Mouse (Mus musculus) MEL (cell line): ENCODE data around the gene Nt5c2. TPM values are rescaled to one million over a fixed set of nuclear protein-coding genes. Genes with fewer than 3 reads are reported as not detected.

ENCODE experiments used
- DNase-seq: peaks from one replicate; pipeline ENCODE4 v3.0.0; 2011; ENCODE audit warnings: low read depth, low spot score
- H3K27ac ChIP-seq: 2 replicates; pipeline ENCODE4 v1.5.1; 2012; ENCODE audit warnings: low read depth, mild to moderate bottlenecking, control low read depth, low read length, moderate library complexity; ENCODE audit not compliant: control insufficient read depth
- H3K27me3 ChIP-seq, 2 experiments: fragments of 150-350 bp in 1 of 2; sonication (generic) in 1 of 2; 2 replicates each; pipeline ENCODE4 v1.6.1; 2012; ENCODE audit warnings: low read length in 2 of 2, mild to moderate bottlenecking in 2 of 2, improper control_type of control experiment in 1 of 2, moderate library complexity in 1 of 2; ENCODE audit not compliant: insufficient read depth in 2 of 2, control insufficient read depth in 1 of 2
- H3K36me3 ChIP-seq, 2 experiments: 2 replicates each; pipeline ENCODE4 v1.6.1; 2012 to 2014; ENCODE audit warnings: low read length in 2 of 2, improper control_type of control experiment in 1 of 2, inconsistent platforms in 1 of 2, mild to moderate bottlenecking in 1 of 2; ENCODE audit not compliant: insufficient read depth in 2 of 2, control insufficient read depth in 1 of 2
- H3K4me1 ChIP-seq, 2 experiments: fragments of 150-350 bp in 1 of 2; sonication (generic) in 1 of 2; 2 replicates each; pipeline ENCODE4 v1.6.1; 2012; ENCODE audit warnings: low read length in 2 of 2, improper control_type of control experiment in 1 of 2, mild to moderate bottlenecking in 1 of 2; ENCODE audit not compliant: insufficient read depth in 2 of 2, control insufficient read depth in 1 of 2
- H3K4me3 ChIP-seq, 2 experiments: fragments of 150-350 bp in 1 of 2; sonication (generic) in 1 of 2; 2 replicates each; pipeline ENCODE4 v1.5.1; 2012; ENCODE audit warnings: low read depth in 2 of 2, low read length in 2 of 2, mild to moderate bottlenecking in 2 of 2, moderate library complexity in 2 of 2, control low read depth in 1 of 2, improper control_type of control experiment in 1 of 2; ENCODE audit not compliant: control insufficient read depth in 1 of 2, insufficient read depth in 1 of 2
- H3K79me2 ChIP-seq: 2 replicates; pipeline ENCODE4 v1.6.1; 2012; ENCODE audit warnings: mild to moderate bottlenecking, low read length, moderate library complexity; ENCODE audit not compliant: control insufficient read depth, poor library complexity, insufficient read depth
- H3K9ac ChIP-seq: 2 replicates; pipeline ENCODE4 v1.6.1; 2012; ENCODE audit warnings: low read depth, mild to moderate bottlenecking, control low read depth, low read length, moderate library complexity; ENCODE audit not compliant: control insufficient read depth, poor library complexity, severe bottlenecking
- H3K9me3 ChIP-seq: fragments of 150-350 bp; sonication (generic); replicated peaks from 2 replicates; pipeline ENCODE4 v1.6.1; 2012; ENCODE audit warnings: mild to moderate bottlenecking, low read length, improper control_type of control experiment, moderate library complexity; ENCODE audit not compliant: insufficient read depth
- CHD1 ChIP-seq: IDR thresholded peaks from 2 replicates; pipeline ENCODE4 v1.6.1; 2012; ENCODE audit warnings: low read depth, mild to moderate bottlenecking, inconsistent platforms, low read length, improper control_type of control experiment
- EP300 ChIP-seq, 2 experiments: IDR thresholded peaks; 2 replicates each; pipeline ENCODE4 v1.6.1; 2011; ENCODE audit warnings: improper control_type of control experiment in 2 of 2, low read length in 2 of 2, low read depth in 1 of 2, mild to moderate bottlenecking in 1 of 2
- ETS1 ChIP-seq: IDR thresholded peaks from 2 replicates; pipeline ENCODE4 v1.6.1; 2012; ENCODE audit warnings: low read depth, mild to moderate bottlenecking, inconsistent platforms, low read length, improper control_type of control experiment, moderate library complexity
- GATA1 ChIP-seq: IDR thresholded peaks from 2 replicates; pipeline ENCODE4 v1.6.1; 2011; ENCODE audit warnings: low read depth, low read length, improper control_type of control experiment
- MAFK ChIP-seq: IDR thresholded peaks from 2 replicates; pipeline ENCODE4 v1.6.1; 2011; ENCODE audit warnings: low read depth, mild to moderate bottlenecking, low read length, improper control_type of control experiment, borderline replicate concordance
- MYB ChIP-seq: IDR thresholded peaks from 2 replicates; pipeline ENCODE4 v1.6.1; 2011; ENCODE audit warnings: mild to moderate bottlenecking, low read depth, low read length, improper control_type of control experiment
- POLR2A ChIP-seq, 2 experiments: IDR thresholded peaks; 2 replicates each; pipeline ENCODE4 v1.6.1; 2011 to 2012; ENCODE audit warnings: low read length in 2 of 2, mild to moderate bottlenecking in 2 of 2, control low read depth in 1 of 2, improper control_type of control experiment in 1 of 2, low read depth in 1 of 2, moderate library complexity in 1 of 2; ENCODE audit not compliant: control insufficient read depth in 1 of 2, insufficient read depth in 1 of 2, poor library complexity in 1 of 2
- TAL1 ChIP-seq: IDR thresholded peaks from 2 replicates; pipeline ENCODE4 v1.6.1; 2012; ENCODE audit warnings: mild to moderate bottlenecking, inconsistent platforms, low read length, moderate library complexity, mixed read lengths
- TBP ChIP-seq: IDR thresholded peaks from 2 replicates; pipeline ENCODE4 v1.8.0; 2011; ENCODE audit warnings: low read depth, low read length, improper control_type of control experiment
- USF1 ChIP-seq: IDR thresholded peaks from 2 replicates; pipeline ENCODE4 v1.6.1; 2014; ENCODE audit warnings: low read depth, mild to moderate bottlenecking, inconsistent platforms, low read length, improper control_type of control experiment, moderate library complexity
- polyA plus RNA-seq, 2 experiments: library from polyadenylated mRNA; stranded (reverse) in 1 of 2; unstranded in 1 of 2; fragments of >175 nt in 1 of 2; fragments of >200 nt in 1 of 2; gene quantifications; 2 replicates each; pipeline versions ENCODE4 v1.2.1 to v1.2.4; 2012; ENCODE audit warnings: low replicate concordance in 2 of 2, low read depth in 1 of 2; ENCODE audit not compliant: insufficient read length in 2 of 2, insufficient read depth in 1 of 2, missing spikeins in 1 of 2
- total RNA-seq: library from RNA; depleted of rRNA; stranded (reverse); fragments of 300-350 nt; gene quantifications from 2 replicates; pipeline ENCODE4 v1.2.3, GENCODE M21; 2012

Gene Nt5c2
- total and polyA plus RNA-seq, 3 experiments: 64.6 to 455 (median 147) TPM

GRCm38 (mm10) chr19:47015396-47015795, 443 bp upstream of the Nt5c2 start:
- Histone ChIP-seq H3K4me3 (no peak overlapping the region), H3K9ac (no peak overlapping the region)
- no peak for DNase-seq

DNA sequence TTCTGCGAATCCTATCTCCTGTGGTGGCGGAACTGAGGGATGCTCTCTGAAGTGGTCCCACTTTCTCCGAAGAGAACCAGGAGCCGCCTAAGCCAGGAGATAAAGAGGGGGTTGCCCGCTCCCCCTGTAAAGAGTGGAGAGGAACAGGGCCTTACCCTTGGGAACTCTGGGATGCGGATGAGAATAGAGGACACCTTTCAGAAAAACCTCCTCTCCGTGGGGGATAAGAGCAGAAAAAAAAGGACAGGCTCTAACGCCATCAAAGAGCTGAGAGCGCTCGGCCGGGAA, 850 bp downstream of the Nt5c2 start:
- Histone ChIP-seq H3K4me3 (no peak overlapping the region), H3K9ac (no peak overlapping the region), H3K27me3 (peaks cover 3 to 5% of the 10 kb centered on the region in 2 experiments), H3K36me3 (no peaks in the 10 kb centered on the region), H3K27ac (no peak overlapping the region), H3K9me3 (no peaks in the 10 kb centered on the region), H3K79me2 (no peaks in the 10 kb centered on the region), H3K4me1 (no peaks in the 10 kb centered on the region)
- TF ChIP-seq MYB (no peak), CHD1 (no peak), USF1 (no peak), GATA1 (no peak), TAL1 (no peak)
- no peak for DNase-seq

More at GRCm38 (mm10) chr19:47015396-47015795, 443 bp upstream of the Nt5c2 start:
- no peaks in the 10 kb centered on the region for H3K9me3 ChIP-seq
- peaks cover 0 to 7% of the 10 kb centered on the region in 2 experiments; a peak in 2 of 4 replicates for H3K27me3 ChIP-seq
- no peaks in the 10 kb centered on the region for H3K79me2 ChIP-seq
- H3K4me1 ChIP-seq: no peaks in the 10 kb centered on the region
- TF ChIP-seq ETS1: no peak
- 0 out of 4 replicates have a peak, but pooled peaks of 1 of the 2 experiments have one; percentile 30 for TF ChIP-seq POLR2A (IDR thresholded peaks at IDR 0.05; ENCODE audit: control insufficient read depth in 1 of 2, insufficient read depth in 1 of 2, low read depth in 1 of 2, low read length in 2 of 2, poor library complexity in 1 of 2)
- TF ChIP-seq, all 39 proteins: peak for 1
- Histone ChIP-seq H3K27ac (no peak overlapping the region), H3K36me3 (no peaks in the 10 kb centered on the region)

- no peak for TF ChIP-seq CHD1
- TF ChIP-seq POLR2A (IDR thresholded peaks at IDR 0.05; ENCODE audit: control insufficient read depth in 1 of 2, insufficient read depth in 1 of 2, low read depth in 1 of 2, low read length in 2 of 2, poor library complexity in 1 of 2): no peak
- no peak for TF ChIP-seq EP300 (IDR thresholded peaks at IDR 0.05; ENCODE audit: low read depth in 1 of 2, low read length in 2 of 2)
- TF ChIP-seq TBP: no peak
- TF ChIP-seq MAFK: no peak
- no peak for DNase-seq
- Histone ChIP-seq H3K27me3 (peaks cover 3 to 6% of the 10 kb centered on the region in 2 experiments), H3K4me3 (no peak overlapping the region), H3K4me1 (no peaks in the 10 kb centered on the region), H3K9ac (no peak overlapping the region), H3K79me2 (no peaks in the 10 kb centered on the region), H3K9me3 (no peaks in the 10 kb centered on the region), H3K27ac (no peak overlapping the region), H3K36me3 (no peaks in the 10 kb centered on the region)
Observed at GRCm38 (mm10) chr19:47013340-47014158, 1.4 kb downstream of the Nt5c2 start.
